Mouse (Mus musculus): ENCODE results near the gene Celsr1. TPM values are rescaled to one million over a fixed set of nuclear protein-coding genes. Genes with fewer than 3 reads are reported as not detected.
A peak's percentile ranks its signal among the peaks of the same experiment; 100 is the strongest.

Gene Celsr1
- polyA plus RNA-seq, 1 experiment from 2014 or later = 3.1 TPM

DNA sequence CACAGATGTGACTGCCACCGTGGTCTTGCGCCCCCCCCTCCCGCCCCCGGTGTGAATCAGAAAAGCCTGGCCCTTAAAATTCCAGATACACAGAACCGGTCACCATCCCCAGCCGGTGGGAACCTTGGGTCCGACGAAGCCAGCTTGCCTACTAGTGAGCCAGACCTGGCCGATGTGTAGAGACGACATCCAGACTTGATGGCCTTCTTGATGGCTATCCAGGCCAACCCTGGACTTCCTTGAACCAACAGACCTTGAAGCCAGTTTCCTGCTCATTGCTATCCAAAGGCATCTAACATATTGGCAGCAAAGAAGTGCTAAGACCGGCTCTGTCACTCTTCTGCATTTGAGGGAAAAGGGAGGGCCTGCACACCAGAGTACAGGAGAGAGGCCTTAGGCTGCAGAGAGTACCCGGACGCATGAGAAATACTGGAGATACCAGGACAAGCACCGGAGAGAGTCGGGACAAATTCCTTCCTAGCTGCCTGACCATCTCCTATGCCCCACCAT lies 174.5 kb downstream of the Celsr1 start:
- Histone ChIP-seq H3K4me2 (peak overlapping the region; percentile 87), H3K4me3 (replicated peaks) (peak overlapping the region; percentile 86), H3K27ac (peak overlapping the region; percentile 76), H3K9ac (peak overlapping the region; percentile 77), H3K4me1 (peaks cover 15% of the 10 kb centered on the region; the same call in 1 of the 2 replicates), H3K27me3 (replicated peaks) (no peaks in the 10 kb centered on the region), H3K9me3 (no peaks in the 10 kb centered on the region), H3K36me3 (peaks cover 16% of the 10 kb centered on the region)
- peak; percentile 16 for ATAC-seq (ENCODE audit: insufficient read depth, low FRiP score, low read depth)
- 12% methylated on average over 15 of the region's 15 CpGs for WGBS

DNA sequence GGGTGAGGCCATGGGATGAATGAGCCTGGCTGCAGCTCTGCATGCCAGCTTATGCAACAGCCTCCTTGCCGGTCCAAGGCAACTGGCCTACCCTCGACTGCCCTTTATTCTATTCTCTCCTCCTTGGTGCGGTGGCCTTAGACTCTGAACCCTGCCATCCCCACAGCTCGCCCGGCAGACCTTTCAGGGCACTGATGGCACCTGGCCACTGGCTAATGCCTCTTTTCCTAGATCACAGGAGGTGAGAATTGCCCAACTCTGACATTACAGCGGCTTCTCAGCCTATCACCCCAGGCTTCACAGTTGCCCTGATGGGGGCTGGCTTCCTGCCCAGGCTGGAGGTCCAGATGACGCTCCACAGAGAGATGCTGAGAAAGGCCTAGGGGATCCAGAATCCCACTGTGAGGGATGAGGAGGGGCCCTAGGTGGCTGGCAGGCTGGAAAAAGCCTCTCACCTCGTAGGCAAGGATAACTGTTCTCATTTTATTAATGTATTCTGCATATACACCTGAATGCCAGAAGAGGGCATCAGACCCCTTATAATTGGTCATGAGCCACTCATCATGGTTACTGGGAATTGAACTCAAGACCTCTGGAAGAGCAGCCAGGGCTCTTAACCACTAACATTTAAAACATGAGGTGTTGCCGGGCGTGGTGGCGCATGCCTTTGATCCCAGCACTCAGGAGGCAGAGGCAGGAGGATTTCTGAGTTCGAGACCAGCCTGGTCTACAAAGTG lies 181.8 kb downstream of the Celsr1 start:
- no peaks in the 10 kb centered on the region for H3K27me3 ChIP-seq (replicated peaks)
- H3K4me1 ChIP-seq = no peaks in the 10 kb centered on the region
- no peak overlapping the region for H3K4me3 ChIP-seq (replicated peaks)
- 77% methylated on average over 12 of the region's 12 CpGs for WGBS
- H3K9me3 ChIP-seq = no peaks in the 10 kb centered on the region
- no peak overlapping the region for H3K4me2 ChIP-seq
- H3K36me3 ChIP-seq = no peaks in the 10 kb centered on the region
- no peak overlapping the region for H3K9ac ChIP-seq
- no peak for ATAC-seq (ENCODE audit: insufficient read depth, low FRiP score, low read depth)
- no peak overlapping the region for H3K27ac ChIP-seq

Other genes with a start within 250 kb of the Celsr1 start
- 41.1 and 42.7 TPM in 2 replicates for gene Cdpf1, start 222.1 kb downstream of the Celsr1 start, polyA plus RNA-seq (2015; fragmentation: Nextera tagmentation; extraction: Ambion mirVana)
- gene Pkdrej, start 212.0 kb downstream of the Celsr1 start, polyA plus RNA-seq (2015; fragmentation: Nextera tagmentation; extraction: Ambion mirVana) = 0.18 and 0.21 TPM in 2 replicates
- gene Ttc38, start 201.5 kb downstream of the Celsr1 start, polyA plus RNA-seq (2015; fragmentation: Nextera tagmentation; extraction: Ambion mirVana) = 8.3 and 9.1 TPM in 2 replicates
- 23.5 and 26.3 TPM in 2 replicates for gene Gtse1, start 174.0 kb downstream of the Celsr1 start, polyA plus RNA-seq (2015; fragmentation: Nextera tagmentation; extraction: Ambion mirVana)
- gene Trmu, start 154.5 kb downstream of the Celsr1 start, polyA plus RNA-seq (2015; fragmentation: Nextera tagmentation; extraction: Ambion mirVana) = 39.0 and 45.6 TPM in 2 replicates
- gene Gramd4, start 23.9 kb upstream of the Celsr1 start, polyA plus RNA-seq (2015; fragmentation: Nextera tagmentation; extraction: Ambion mirVana) = 13.8 and 15.2 TPM in 2 replicates
- 11.0 and 12.1 TPM in 2 replicates for gene Cerk, start 152.4 kb upstream of the Celsr1 start, polyA plus RNA-seq (2015; fragmentation: Nextera tagmentation; extraction: Ambion mirVana)
- 10.4 TPM in 2 replicates for gene Tbc1d22a, start 180.7 kb upstream of the Celsr1 start, polyA plus RNA-seq (2015; fragmentation: Nextera tagmentation; extraction: Ambion mirVana)

Data from stomach, embryonic 15.5 days (tissue).